Mouse (Mus musculus) stomach, postnatal 0 days (tissue): ENCODE results near the gene 1600014C10Rik. TPM values are rescaled to one million over a fixed set of nuclear protein-coding genes. Genes with fewer than 3 reads are reported as not detected.

Experiments
- ATAC-seq: fragments of 200-750 bp; cut with Nextera tagmentation; 2 replicates; pipeline ENCODE4 v1.8.0; 2017; ENCODE audit not compliant: low FRiP score, low TSS enrichment
- DNase-seq: peaks from one replicate; pipeline ENCODE4 v3.0.0-alpha.2; 2016; ENCODE audit warnings: low spot score
- H3K27ac ChIP-seq: fragments of 300-500 bp; sonication (generic); replicated peaks from 2 replicates; pipeline ENCODE4 v1.5.1; 2014; ENCODE audit warnings: mild to moderate bottlenecking, control low read depth
- H3K27me3 ChIP-seq: fragments of 300-500 bp; sonication (generic); 2 replicates; pipeline ENCODE4 v1.6.1; 2014; ENCODE audit warnings: low read length; ENCODE audit not compliant: control insufficient read depth, insufficient read depth
- H3K36me3 ChIP-seq: fragments of 300-500 bp; sonication (generic); 2 replicates; pipeline ENCODE4 v1.6.1; 2014; ENCODE audit warnings: low read length, mixed read lengths; ENCODE audit not compliant: control insufficient read depth, insufficient read depth
- H3K4me1 ChIP-seq: fragments of 300-500 bp; sonication (generic); replicated peaks from 2 replicates; pipeline ENCODE4 v1.6.1; 2014; ENCODE audit warnings: antibody characterized with exemption; ENCODE audit not compliant: control insufficient read depth, insufficient read depth
- H3K4me2 ChIP-seq: fragments of 300-500 bp; sonication (generic); replicated peaks from 2 replicates; pipeline ENCODE4 v1.6.1; 2014; ENCODE audit warnings: low read depth, mild to moderate bottlenecking, control low read depth, moderate library complexity
- H3K4me3 ChIP-seq: fragments of 300-500 bp; sonication (generic); 2 replicates; pipeline ENCODE4 v1.5.1; 2014; ENCODE audit warnings: low read depth, low read length, control low read depth
- H3K9ac ChIP-seq: fragments of 300-500 bp; sonication (generic); 2 replicates; pipeline ENCODE4 v1.6.1; 2014; ENCODE audit warnings: mild to moderate bottlenecking, low read length, control low read depth, mixed read lengths
- H3K9me3 ChIP-seq: fragments of 300-500 bp; sonication (generic); 2 replicates; pipeline ENCODE4 v1.6.1; 2016; ENCODE audit warnings: low read length; ENCODE audit not compliant: control insufficient read depth
- CTCF ChIP-seq: IDR thresholded peaks from 2 replicates; pipeline ENCODE4 v1.5.1; 2016; ENCODE audit warnings: antibody characterized with exemption, low read depth, mild to moderate bottlenecking, moderate library complexity
- EP300 ChIP-seq: optimal IDR thresholded peaks from 2 replicates; pipeline ENCODE3; 2016; ENCODE audit warnings: antibody characterized with exemption
- WGBS: fragments of 180-500 bp; shearing (Covaris S2); extraction: QIAGEN DNeasy Blood & Tissue Kit; methylation state at CpG from one replicate; pipeline ENCODE4 v1.1.7; 2014; 5-methylcytosine and 5-hydroxymethylcytosine counted together
- polyA plus RNA-seq: library from polyadenylated mRNA; unstranded; fragments of >200 nt; fragmentation: Nextera tagmentation; extraction: Ambion mirVana; gene quantifications from 2 replicates; pipeline ENCODE4 v1.2.1, GENCODE M21; 2015

The 1600014C10Rik gene
- polyA plus RNA-seq, 1 experiment from 2014 or later, result 10.3 TPM

DNA sequence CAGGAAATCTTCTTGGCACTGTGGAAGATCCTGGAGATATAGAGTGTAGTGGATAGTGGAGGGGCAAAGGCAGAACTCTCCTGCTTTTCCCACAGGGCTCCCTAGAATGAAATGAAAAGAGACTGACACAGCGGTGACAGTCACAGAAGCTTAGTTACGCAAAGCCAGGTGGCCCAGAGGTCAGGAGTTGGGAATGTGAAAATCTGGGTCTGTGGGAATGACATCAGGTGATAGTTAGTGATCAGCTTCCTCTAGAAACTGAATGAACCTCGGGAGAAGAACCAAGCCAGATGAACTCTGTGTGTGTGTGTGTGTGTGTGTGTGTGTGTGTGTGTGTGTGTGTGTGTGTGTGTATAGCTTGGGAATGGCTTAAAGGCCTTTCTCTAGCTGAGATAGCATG is 26.0 kb downstream of the 1600014C10Rik start:
- H3K27me3 ChIP-seq, result no peaks in the 10 kb centered on the region
- ATAC-seq (no peak), DNase-seq (no peak)
- no peaks in the 10 kb centered on the region for H3K4me1 ChIP-seq
- no peak for TF ChIP-seq CTCF
- no peak for TF ChIP-seq EP300
- 57% methylated on average over 3 of the region's 3 CpGs for WGBS
- H3K4me2 ChIP-seq, result no peak overlapping the region
- H3K4me3 ChIP-seq, result no peak overlapping the region
- H3K9me3 ChIP-seq, result no peaks in the 10 kb centered on the region
- H3K36me3 ChIP-seq, result no peaks in the 10 kb centered on the region
- H3K9ac ChIP-seq, result no peak overlapping the region
- H3K27ac ChIP-seq, result no peak overlapping the region

DNA sequence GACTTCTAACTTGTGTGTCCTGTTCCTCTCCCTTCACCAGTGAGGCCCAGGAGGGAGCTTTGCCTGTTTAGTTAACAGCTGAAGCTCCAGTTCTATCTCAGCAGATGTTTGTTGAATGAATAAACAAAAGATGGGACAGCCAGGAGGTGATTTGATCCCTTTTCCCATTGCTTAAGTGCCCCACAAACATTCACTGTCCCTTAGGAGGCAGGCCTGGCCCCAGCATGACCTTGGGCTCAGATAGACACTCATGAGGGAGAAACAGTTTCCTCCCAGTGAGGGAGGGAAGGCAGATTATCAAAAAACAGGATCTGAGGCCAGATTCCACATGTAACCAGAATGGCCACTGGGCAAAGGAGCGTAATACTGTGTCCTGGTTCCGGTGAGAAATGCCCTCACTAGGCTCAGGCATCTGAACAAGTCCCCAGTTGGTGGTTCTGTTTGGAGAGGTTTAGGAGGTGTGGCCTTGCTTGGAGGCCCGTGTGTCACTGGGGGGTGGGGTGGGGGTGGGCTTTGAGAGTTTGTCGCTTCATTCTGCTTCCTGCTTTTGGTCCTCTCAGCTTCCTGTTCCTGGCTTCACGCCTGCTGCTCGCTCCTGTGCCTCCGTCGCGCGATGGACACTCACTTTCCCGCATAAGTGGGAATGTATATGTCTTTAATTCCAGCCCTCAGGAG is 26.6 kb downstream of the 1600014C10Rik start:
- H3K9ac ChIP-seq, result no peak overlapping the region
- H3K9me3 ChIP-seq, result no peaks in the 10 kb centered on the region
- DNase-seq, result no peak
- TF ChIP-seq CTCF (no peak), EP300 (no peak)
- H3K4me2 ChIP-seq, result no peak overlapping the region
- no peaks in the 10 kb centered on the region for H3K27me3 ChIP-seq
- WGBS, result 62% methylated on average over 11 of the region's 11 CpGs
- no peak overlapping the region for H3K4me3 ChIP-seq
- ATAC-seq, result peak; percentile 19; the same call in 1 of the 2 replicates
- no peaks in the 10 kb centered on the region for H3K4me1 ChIP-seq
- H3K36me3 ChIP-seq, result no peaks in the 10 kb centered on the region
- 0 out of 2 replicates have a peak overlapping the region, but pooled peaks have one; percentile 4 for H3K27ac ChIP-seq

DNA sequence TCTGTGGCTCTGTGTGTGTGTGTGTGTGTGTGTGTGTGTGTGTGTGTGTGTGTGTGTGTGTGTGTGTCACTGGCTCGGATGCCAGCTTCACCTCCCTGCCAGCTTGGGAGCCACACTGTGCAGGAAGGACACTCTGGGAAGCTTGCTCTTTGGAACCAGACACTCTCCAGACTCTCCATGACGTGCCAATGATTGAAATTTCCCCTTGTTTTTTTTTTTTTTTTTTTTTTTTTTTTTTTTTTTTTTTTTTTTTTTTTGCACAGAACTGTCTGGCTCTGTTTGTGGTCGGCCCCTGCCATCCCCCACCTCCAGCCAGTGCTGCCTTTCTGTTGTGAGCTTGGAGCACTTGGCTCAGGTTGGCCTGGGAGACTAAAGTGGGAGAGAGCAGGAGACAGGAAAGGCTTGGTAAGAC is 29.6 kb downstream of the 1600014C10Rik start:
- no peaks in the 10 kb centered on the region for H3K36me3 ChIP-seq
- ATAC-seq (no peak), DNase-seq (no peak)
- H3K9ac ChIP-seq, result no peak overlapping the region
- no peaks in the 10 kb centered on the region for H3K9me3 ChIP-seq
- H3K27me3 ChIP-seq, result no peaks in the 10 kb centered on the region
- TF ChIP-seq CTCF, result no peak
- peaks cover 3% of the 10 kb centered on the region; the same call in 1 of the 2 replicates for H3K4me1 ChIP-seq
- no peak overlapping the region for H3K27ac ChIP-seq
- 44% methylated on average over 3 of the region's 3 CpGs for WGBS
- H3K4me2 ChIP-seq, result no peak overlapping the region
- H3K4me3 ChIP-seq, result no peak overlapping the region

DNA sequence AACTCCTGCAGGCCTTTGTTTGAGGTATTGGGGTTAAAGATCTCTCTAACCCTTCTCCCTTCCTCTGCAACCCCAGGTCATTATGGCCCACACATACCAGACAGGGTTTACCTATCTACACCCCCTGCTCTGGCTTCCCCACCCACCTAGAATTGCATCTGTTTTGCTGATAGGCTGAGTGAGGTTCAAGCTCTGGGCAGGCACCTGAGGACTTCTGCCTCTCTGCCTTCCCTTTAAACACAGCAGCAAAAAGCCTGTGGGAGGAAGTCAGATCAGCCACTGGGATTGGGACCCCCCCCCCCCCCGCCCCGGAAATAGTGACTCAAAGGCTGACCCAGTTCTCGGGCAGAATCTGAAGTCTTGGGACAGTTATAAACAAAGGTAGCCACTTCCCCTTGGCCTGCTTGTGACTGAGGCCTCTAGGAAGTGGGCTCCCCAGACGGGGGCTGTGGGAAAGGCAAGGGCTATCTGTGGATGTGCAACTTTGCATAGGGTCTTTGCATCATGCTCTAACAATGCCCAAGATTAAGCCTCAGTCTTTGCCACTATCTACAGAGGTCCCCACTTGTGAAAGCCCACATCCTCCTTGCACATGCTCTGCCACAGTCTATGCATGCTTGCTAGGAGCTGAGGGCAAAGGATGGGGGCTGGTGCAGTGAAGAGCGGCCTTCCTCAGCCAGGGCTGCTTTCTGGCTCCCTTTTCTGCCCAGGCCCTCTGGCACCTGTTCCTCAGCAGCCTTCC is 31.6 kb downstream of the 1600014C10Rik start:
- 0 out of 2 replicates have a peak, but pooled peaks have one; percentile 18 for ATAC-seq
- WGBS, result 63% methylated on average over 5 of the region's 5 CpGs
- H3K4me3 ChIP-seq, result no peak overlapping the region
- no peaks in the 10 kb centered on the region for H3K36me3 ChIP-seq
- no peak for DNase-seq
- H3K9me3 ChIP-seq, result no peaks in the 10 kb centered on the region
- peaks cover 3% of the 10 kb centered on the region; the same call in 1 of the 2 replicates for H3K4me1 ChIP-seq
- no peak overlapping the region for H3K4me2 ChIP-seq
- 0 out of 2 replicates have a peak overlapping the region, but pooled peaks have one; percentile 24 for H3K27ac ChIP-seq
- H3K9ac ChIP-seq, result no peak overlapping the region
- TF ChIP-seq EP300, result no peak
- TF ChIP-seq CTCF, result no peak
- H3K27me3 ChIP-seq, result no peaks in the 10 kb centered on the region

DNA sequence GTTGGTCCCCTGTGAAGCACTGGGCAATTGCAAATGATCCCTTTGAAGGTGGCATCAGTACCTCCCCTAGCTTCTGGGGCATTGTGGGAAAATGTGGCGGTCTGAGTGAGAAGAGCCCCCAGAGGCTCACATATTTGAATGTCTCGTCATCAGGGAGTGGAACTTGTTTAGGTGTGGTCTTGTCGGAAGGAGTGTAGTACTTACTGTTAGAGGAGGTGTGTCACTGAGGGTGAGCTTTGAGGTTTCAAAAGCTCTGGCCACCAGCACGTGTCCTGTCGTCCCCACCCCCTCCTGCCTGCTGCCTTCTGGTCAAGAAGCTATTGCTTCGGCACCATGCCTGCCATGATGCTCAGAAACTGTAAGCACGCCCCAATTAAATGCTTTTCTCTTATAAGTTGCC is 32.3 kb downstream of the 1600014C10Rik start:
- Histone ChIP-seq H3K9me3 (no peaks in the 10 kb centered on the region), H3K27ac (no peak overlapping the region), H3K4me2 (no peak overlapping the region), H3K9ac (no peak overlapping the region), H3K27me3 (no peaks in the 10 kb centered on the region), H3K4me1 (peaks cover 3% of the 10 kb centered on the region; the same call in 1 of the 2 replicates), H3K36me3 (no peaks in the 10 kb centered on the region; the same call in 1 of the 2 replicates), H3K4me3 (no peak overlapping the region)
- DNase-seq, result no peak
- no peak for TF ChIP-seq EP300
- no peak for TF ChIP-seq CTCF
- ATAC-seq, result no peak
- WGBS, result 53% methylated on average over 7 of the region's 7 CpGs

DNA sequence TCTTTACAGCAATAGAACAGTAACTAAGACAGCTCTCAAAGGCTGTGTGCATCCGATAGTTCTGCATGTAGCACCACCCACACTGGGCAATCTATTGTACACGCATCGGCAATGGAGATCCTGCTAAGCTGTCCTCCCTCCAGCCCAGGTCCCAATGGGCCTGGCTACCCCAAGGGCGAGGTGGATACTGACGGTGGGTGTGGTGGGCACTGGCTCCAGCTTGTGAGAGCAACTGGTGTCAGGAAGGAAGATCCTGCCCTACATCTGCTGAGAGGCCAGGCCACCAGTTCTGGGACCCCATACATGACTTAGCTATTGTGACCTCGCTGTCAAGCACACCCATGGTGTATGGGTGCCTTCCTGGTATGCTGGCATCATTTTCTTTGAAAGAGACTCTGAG is 32.7 kb downstream of the 1600014C10Rik start:
- WGBS, result 83% methylated on average over 6 of the region's 6 CpGs
- no peak overlapping the region for H3K4me3 ChIP-seq
- H3K27ac ChIP-seq, result no peak overlapping the region
- ATAC-seq (no peak), DNase-seq (no peak)
- no peaks in the 10 kb centered on the region for H3K27me3 ChIP-seq
- no peak overlapping the region for H3K4me2 ChIP-seq
- H3K4me1 ChIP-seq, result peaks cover 3% of the 10 kb centered on the region; the same call in 1 of the 2 replicates
- no peaks in the 10 kb centered on the region for H3K9me3 ChIP-seq
- TF ChIP-seq EP300, result no peak
- TF ChIP-seq CTCF, result no peak
- H3K9ac ChIP-seq, result no peak overlapping the region
- H3K36me3 ChIP-seq, result no peaks in the 10 kb centered on the region; the same call in 1 of the 2 replicates
